Mouse (Mus musculus): ENCODE results near the gene Sf3b5. TPM values are rescaled to one million over a fixed set of nuclear protein-coding genes. Genes with fewer than 3 reads are reported as not detected.

Gene Sf3b5
- polyA plus RNA-seq, 1 experiment from 2014 or later, result 38.4 TPM

- 85% methylated on average over 11 of the region's 11 CpGs for WGBS
- Histone ChIP-seq H3K4me1 (no peaks in the 10 kb centered on the region), H3K27me3 (no peaks in the 10 kb centered on the region), H3K9me3 (no peaks in the 10 kb centered on the region), H3K4me3 (no peak overlapping the region), H3K4me2 (no peak overlapping the region), H3K36me3 (no peaks in the 10 kb centered on the region), H3K9ac (no peak overlapping the region), H3K27ac (no peak overlapping the region)
- no peak for ATAC-seq (ENCODE audit: insufficient number of reproducible peaks, insufficient read depth, low FRiP score, low TSS enrichment, low read depth)
These were observed 39.5 kb downstream of the Sf3b5 start for GRCm38 (mm10) chr10:13044659-13045058.

DNA sequence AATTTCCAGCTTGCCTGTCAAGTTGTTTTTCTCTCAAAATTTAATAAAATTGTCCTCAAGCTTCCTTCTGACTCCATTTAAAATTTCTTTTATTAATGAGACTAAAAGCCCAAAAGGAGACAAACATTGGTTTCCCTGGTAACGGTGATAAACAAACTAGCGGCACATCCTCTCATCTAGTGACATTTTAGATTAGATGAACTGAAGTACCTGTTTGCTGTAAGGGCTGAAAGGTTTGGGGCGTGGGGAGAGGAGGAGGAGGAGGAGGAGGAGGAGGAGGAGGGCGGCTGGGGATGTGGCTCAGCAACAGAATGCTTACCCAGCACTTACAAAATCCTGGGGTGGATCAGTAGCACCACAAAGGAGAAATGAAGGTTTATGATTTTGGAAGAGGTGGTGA, 42.7 kb downstream of the Sf3b5 start:
- H3K27ac ChIP-seq, result no peak overlapping the region
- H3K4me3 ChIP-seq, result no peak overlapping the region
- no peak overlapping the region for H3K4me2 ChIP-seq
- H3K9ac ChIP-seq, result no peak overlapping the region
- no peaks in the 10 kb centered on the region for H3K36me3 ChIP-seq
- 40% methylated on average over 4 of the region's 4 CpGs for WGBS
- H3K9me3 ChIP-seq, result no peaks in the 10 kb centered on the region
- no peaks in the 10 kb centered on the region for H3K27me3 ChIP-seq
- no peaks in the 10 kb centered on the region for H3K4me1 ChIP-seq
- ATAC-seq (ENCODE audit: insufficient number of reproducible peaks, insufficient read depth, low FRiP score, low TSS enrichment, low read depth), result no peak

GRCm38 (mm10) chr10:13056863-13057381, 51.8 kb downstream of the Sf3b5 start:
- 78% methylated on average over 6 of the region's 6 CpGs for WGBS
- Histone ChIP-seq H3K4me1 (peaks cover 7% of the 10 kb centered on the region), H3K27ac (no peak overlapping the region)

More at GRCm38 (mm10) chr10:13056863-13057381, 51.8 kb downstream of the Sf3b5 start:
- no peak overlapping the region for H3K4me3 ChIP-seq
- H3K27me3 ChIP-seq, result peaks cover 33% of the 10 kb centered on the region
- H3K36me3 ChIP-seq, result no peaks in the 10 kb centered on the region
- H3K9me3 ChIP-seq, result no peaks in the 10 kb centered on the region
- no peak overlapping the region for H3K9ac ChIP-seq
- no peak for ATAC-seq (ENCODE audit: insufficient number of reproducible peaks, insufficient read depth, low FRiP score, low TSS enrichment, low read depth)
- no peak overlapping the region for H3K4me2 ChIP-seq

Other genes with a start within 250 kb of the Sf3b5 start
- gene Utrn, start 136.0 kb upstream of the Sf3b5 start, polyA plus RNA-seq (2015; fragmentation: Nextera tagmentation; extraction: Ambion mirVana), result 101 and 102 TPM in 2 replicates
- 3.6 and 4.5 TPM in 2 replicates for gene Stx11, start 41.0 kb upstream of the Sf3b5 start, polyA plus RNA-seq (2015; fragmentation: Nextera tagmentation; extraction: Ambion mirVana)
- 126 and 130 TPM in 2 replicates for gene Plagl1, start 55.2 kb downstream of the Sf3b5 start, polyA plus RNA-seq (2015; fragmentation: Nextera tagmentation; extraction: Ambion mirVana)
- gene Zc2hc1b, start 172.7 kb downstream of the Sf3b5 start, polyA plus RNA-seq (2015; fragmentation: Nextera tagmentation; extraction: Ambion mirVana), result not detected in 2 replicates
- gene Ltv1, start 187.8 kb downstream of the Sf3b5 start, polyA plus RNA-seq (2015; fragmentation: Nextera tagmentation; extraction: Ambion mirVana), result 68.9 and 69.1 TPM in 2 replicates

Measured in embryonic facial prominence, embryonic 13.5 days (tissue).